Mouse (Mus musculus) MEL (cell line): ENCODE measurements at regions not wholly inside any gene's neighbourhood (a gene's known extent, or its start where the extent isn't known, plus 50 kb on each side); places are given as distances from the start of the nearest gene placed in this dataset.

Source experiments
- CTCF ChIP-seq, 3 experiments: IDR thresholded peaks in 2 of 3; conservative IDR thresholded peaks in 1 of 3; 2 replicates each; pipeline ENCODE4 v1.5.1; 2011 to 2012; ENCODE audit warnings: low read length in 3 of 3, low read depth in 2 of 3, mild to moderate bottlenecking in 2 of 3, improper control_type of control experiment in 1 of 3, inconsistent platforms in 1 of 3, mixed read lengths in 1 of 3, moderate library complexity in 1 of 3; ENCODE audit not compliant: control insufficient read depth in 1 of 3, insufficient read depth in 1 of 3, poor library complexity in 1 of 3, severe bottlenecking in 1 of 3
- GABPA ChIP-seq: IDR thresholded peaks from 2 replicates; pipeline ENCODE4 v1.6.1; 2012; ENCODE audit warnings: low read depth, mild to moderate bottlenecking, inconsistent platforms, low read length, improper control_type of control experiment, moderate library complexity
- POLR2A ChIP-seq, 2 experiments: IDR thresholded peaks; 2 replicates each; pipeline ENCODE4 v1.6.1; 2011 to 2012; ENCODE audit warnings: low read length in 2 of 2, mild to moderate bottlenecking in 2 of 2, control low read depth in 1 of 2, improper control_type of control experiment in 1 of 2, low read depth in 1 of 2, moderate library complexity in 1 of 2; ENCODE audit not compliant: control insufficient read depth in 1 of 2, insufficient read depth in 1 of 2, poor library complexity in 1 of 2
- ZNF384 ChIP-seq: IDR thresholded peaks from 2 replicates; pipeline ENCODE4 v1.6.1; 2012; ENCODE audit warnings: low read depth, mild to moderate bottlenecking, inconsistent platforms, low read length, improper control_type of control experiment

GRCm38 (mm10) chr11:64205069-64205468, 125.8 kb upstream of the Cox10 start:
- TF ChIP-seq POLR2A (IDR thresholded peaks at IDR 0.05; ENCODE audit: control insufficient read depth in 1 of 2, insufficient read depth in 1 of 2, low read depth in 1 of 2, low read length in 2 of 2, poor library complexity in 1 of 2) (no peak), GABPA (no peak), ZNF384 (no peak), CTCF (IDR thresholded peaks at IDR 0.05 in 2 of 3, conservative IDR thresholded peaks at IDR 0.05 in 1 of 3; ENCODE audit: control insufficient read depth in 1 of 3, insufficient read depth in 1 of 3, low read depth in 2 of 3, low read length in 3 of 3, poor library complexity in 1 of 3, severe bottlenecking in 1 of 3) (no peak)
